Mouse (Mus musculus): Measurements from ENCODE around the gene Fastk. TPM values are rescaled to one million over a fixed set of nuclear protein-coding genes. Genes with fewer than 3 reads are reported as not detected.

The Fastk gene
- total and polyA plus RNA-seq, 2 experiments from 2014 or later = 97.9 to 174 TPM

DNA sequence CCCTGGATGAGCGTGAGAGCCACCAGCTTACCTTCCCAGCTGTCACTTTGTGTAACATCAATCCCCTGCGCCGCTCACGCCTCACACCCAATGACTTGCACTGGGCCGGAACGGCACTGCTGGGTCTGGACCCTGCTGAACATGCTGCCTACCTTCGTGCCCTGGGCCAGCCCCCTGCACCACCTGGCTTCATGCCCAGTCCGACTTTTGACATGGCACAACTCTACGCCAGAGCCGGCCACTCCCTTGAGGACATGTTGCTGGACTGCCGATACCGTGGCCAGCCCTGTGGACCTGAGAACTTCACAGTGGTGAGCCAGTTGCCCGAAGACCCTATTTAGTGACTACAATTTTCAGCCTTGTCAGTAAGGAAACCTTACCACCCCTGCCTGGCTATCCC, 31.1 kb downstream of the Fastk start:
- no peak for TF ChIP-seq CTCF (IDR thresholded peaks at IDR 0.05)
- H3K36me3 ChIP-seq (ENCODE audit: insufficient read depth, low read length) = no peaks in the 10 kb centered on the region; the same call in 1 of the 2 replicates
- no peak overlapping the region for H3K4me2 ChIP-seq (ENCODE audit: low read depth, low read length, poor library complexity, severe bottlenecking)
- H3K4me3 ChIP-seq (ENCODE audit: low read depth, low read length) = no peak overlapping the region
- no peak overlapping the region for H3K27ac ChIP-seq (ENCODE audit: low read depth, low read length)
- H3K9ac ChIP-seq (replicated peaks; ENCODE audit: low read length, poor library complexity, severe bottlenecking) = no peak overlapping the region
- H3K27me3 ChIP-seq (ENCODE audit: insufficient read depth, low read length) = no peaks in the 10 kb centered on the region
- DNase-seq (ENCODE audit: low spot score) (no peak), ATAC-seq (ENCODE audit: low FRiP score) (no peak)
- 85% methylated on average over 13 of the region's 13 CpGs for WGBS
- H3K4me1 ChIP-seq (ENCODE audit: insufficient read depth, low read length) = peaks cover 6% of the 10 kb centered on the region; the same call in 1 of the 2 replicates
- H3K9me3 ChIP-seq (ENCODE audit: low read length) = no peaks in the 10 kb centered on the region

DNA sequence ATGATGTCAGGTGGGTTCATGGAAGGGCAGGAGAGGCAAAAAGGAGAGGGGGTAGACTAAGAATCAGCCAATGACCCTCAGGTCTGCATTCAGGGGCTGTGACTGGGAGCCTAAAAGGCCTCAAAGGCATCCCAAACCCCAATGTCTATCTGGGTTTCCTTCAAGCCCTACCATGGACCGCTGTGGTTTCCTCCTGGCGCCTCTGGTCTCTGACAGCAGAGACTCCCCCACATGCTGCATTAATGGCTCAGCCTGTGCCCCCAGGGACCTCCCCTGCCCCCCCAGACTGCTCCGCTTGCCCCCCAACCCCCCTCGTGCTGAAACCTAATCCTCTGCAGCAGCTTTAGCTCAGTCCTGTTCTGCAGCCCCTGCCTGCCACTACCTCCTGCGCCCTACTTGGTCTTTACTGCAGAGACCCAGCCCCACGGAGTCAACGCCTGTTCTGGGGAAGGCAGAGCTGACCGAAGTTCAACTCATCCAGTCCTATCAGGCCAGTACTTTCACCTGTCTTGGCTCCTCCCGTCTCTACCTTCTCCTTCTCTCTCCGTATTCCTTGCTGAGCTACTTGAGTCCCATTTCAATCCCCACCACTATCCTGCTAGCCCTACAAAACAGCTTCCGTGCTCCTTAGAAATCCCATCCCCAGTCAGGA, 31.9 kb downstream of the Fastk start, which contains the start of gene Asic3:
Asic3 (plus strand) TSS at position 351 of the 652 bp plus-strand sequence.
- TF ChIP-seq CTCF (IDR thresholded peaks at IDR 0.05) = no peak
- Histone ChIP-seq H3K27me3 (ENCODE audit: insufficient read depth, low read length) (no peaks in the 10 kb centered on the region), H3K4me3 (ENCODE audit: low read depth, low read length) (no peak within 1 kb of the TSS), H3K9me3 (ENCODE audit: low read length) (no peaks in the 10 kb centered on the region), H3K4me1 (ENCODE audit: insufficient read depth, low read length) (peaks cover 6% of the 10 kb centered on the region; the same call in 1 of the 2 replicates), H3K36me3 (ENCODE audit: insufficient read depth, low read length) (no peaks in the 10 kb centered on the region; the same call in none of the 2 replicates), H3K27ac (ENCODE audit: low read depth, low read length) (no peak within 1 kb of the TSS), H3K4me2 (ENCODE audit: low read depth, low read length, poor library complexity, severe bottlenecking) (no peak within 1 kb of the TSS), H3K9ac (replicated peaks; ENCODE audit: low read length, poor library complexity, severe bottlenecking) (no peak within 1 kb of the TSS)
- ATAC-seq (ENCODE audit: low FRiP score) (no peak), DNase-seq (ENCODE audit: low spot score) (no peak)
- 51% methylated on average over 11 of the region's 11 CpGs for WGBS

DNA sequence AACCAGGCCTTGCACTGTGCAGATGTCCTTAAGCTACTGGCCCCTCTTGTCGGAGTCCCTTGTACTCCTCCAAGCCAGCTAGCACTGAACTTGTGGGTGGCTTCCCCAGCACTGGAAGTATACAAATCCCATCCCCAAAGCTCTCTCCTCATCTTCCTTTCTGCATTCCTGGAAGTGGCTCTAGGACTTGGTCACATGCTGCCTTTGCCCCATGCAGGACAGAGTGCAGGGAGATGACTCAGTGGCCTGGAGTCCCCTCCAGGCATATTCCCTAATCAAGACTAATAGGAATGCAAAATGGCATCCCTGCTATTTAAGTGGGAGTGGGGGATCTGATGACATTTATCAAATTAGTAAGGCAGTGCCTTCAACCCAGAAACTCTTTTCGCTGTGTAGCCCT, 33.0 kb downstream of the Fastk start:
- WGBS = 91% methylated on average over 2 of the region's 2 CpGs
- no peak for ATAC-seq (ENCODE audit: low FRiP score)

GRCm38 (mm10) chr5:24409466-24409865, 35.6 kb downstream of the Fastk start:
- 79% methylated on average over 2 of the region's 2 CpGs for WGBS
- peaks cover 5% of the 10 kb centered on the region; the same call in 1 of the 2 replicates for H3K36me3 ChIP-seq (ENCODE audit: insufficient read depth, low read length)
- ATAC-seq (ENCODE audit: low FRiP score) = no peak

More for the DNA sequence above, 33.0 kb downstream of the Fastk start:
- Histone ChIP-seq H3K4me2 (ENCODE audit: low read depth, low read length, poor library complexity, severe bottlenecking) (no peak overlapping the region), H3K36me3 (ENCODE audit: insufficient read depth, low read length) (no peaks in the 10 kb centered on the region; the same call in none of the 2 replicates), H3K27me3 (ENCODE audit: insufficient read depth, low read length) (no peaks in the 10 kb centered on the region), H3K9me3 (ENCODE audit: low read length) (no peaks in the 10 kb centered on the region), H3K9ac (replicated peaks; ENCODE audit: low read length, poor library complexity, severe bottlenecking) (no peak overlapping the region), H3K4me3 (ENCODE audit: low read depth, low read length) (no peak overlapping the region), H3K27ac (ENCODE audit: low read depth, low read length) (no peak overlapping the region), H3K4me1 (ENCODE audit: insufficient read depth, low read length) (peaks cover 6% of the 10 kb centered on the region; the same call in 1 of the 2 replicates)
- no peak for DNase-seq (ENCODE audit: low spot score)
- TF ChIP-seq CTCF (IDR thresholded peaks at IDR 0.05) = no peak

DNA sequence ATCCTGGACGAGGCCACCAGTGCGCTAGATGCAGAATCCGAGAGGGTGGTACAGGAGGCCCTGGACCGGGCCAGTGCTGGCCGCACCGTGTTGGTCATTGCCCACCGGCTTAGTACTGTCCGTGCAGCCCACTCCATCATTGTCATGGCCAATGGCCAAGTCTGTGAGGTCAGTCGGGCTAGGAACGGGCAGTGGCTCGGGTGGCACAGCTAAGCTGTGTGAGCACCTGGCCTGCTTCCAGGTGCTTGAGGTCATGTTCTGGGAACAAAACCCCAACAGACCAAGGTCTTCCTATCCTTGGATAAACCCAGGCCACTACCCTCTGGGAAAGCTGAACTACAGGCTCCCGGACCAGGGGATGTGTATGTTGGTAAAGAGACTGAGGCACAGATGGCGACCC, 36.4 kb downstream of the Fastk start:
- 92% methylated on average over 13 of the region's 13 CpGs for WGBS
- H3K27me3 ChIP-seq (ENCODE audit: insufficient read depth, low read length) = no peaks in the 10 kb centered on the region

More at GRCm38 (mm10) chr5:24409466-24409865, 35.6 kb downstream of the Fastk start:
- no peak overlapping the region for H3K27ac ChIP-seq (ENCODE audit: low read depth, low read length)
- H3K9ac ChIP-seq (replicated peaks; ENCODE audit: low read length, poor library complexity, severe bottlenecking) = no peak overlapping the region
- H3K4me3 ChIP-seq (ENCODE audit: low read depth, low read length) = no peak overlapping the region
- no peak overlapping the region for H3K4me2 ChIP-seq (ENCODE audit: low read depth, low read length, poor library complexity, severe bottlenecking)
- no peak for TF ChIP-seq CTCF (IDR thresholded peaks at IDR 0.05)
- no peaks in the 10 kb centered on the region for H3K27me3 ChIP-seq (ENCODE audit: insufficient read depth, low read length)
- H3K9me3 ChIP-seq (ENCODE audit: low read length) = no peaks in the 10 kb centered on the region
- no peak for DNase-seq (ENCODE audit: low spot score)
- no peaks in the 10 kb centered on the region for H3K4me1 ChIP-seq (ENCODE audit: insufficient read depth, low read length)

DNA sequence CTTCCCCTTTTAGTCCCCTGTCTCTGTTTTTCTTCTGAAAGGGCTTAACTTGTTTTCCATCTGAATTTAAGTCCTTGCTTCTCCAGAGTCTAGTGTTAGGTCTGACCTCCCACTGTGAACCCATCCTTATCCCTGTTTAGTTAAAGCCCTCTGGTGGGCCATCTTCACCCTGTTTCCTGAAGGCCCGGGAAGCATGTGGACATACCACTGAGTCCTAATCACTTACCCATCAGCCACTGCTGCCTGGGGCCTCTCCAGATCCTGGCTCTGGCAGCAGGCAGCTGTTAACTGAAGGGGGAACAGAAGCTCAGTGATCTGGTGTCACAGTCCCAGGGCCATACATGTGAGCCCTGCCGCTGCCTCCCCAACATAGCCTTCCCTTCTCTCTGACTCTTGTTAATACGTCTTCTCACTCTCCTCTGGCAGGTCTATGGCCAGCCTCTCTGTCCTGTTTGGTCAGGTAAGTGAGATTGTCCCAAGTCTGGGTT, 39.7 kb downstream of the Fastk start:
- TF ChIP-seq CTCF (IDR thresholded peaks at IDR 0.05) = no peak
- no peak overlapping the region for H3K4me2 ChIP-seq (ENCODE audit: low read depth, low read length, poor library complexity, severe bottlenecking)
- H3K4me3 ChIP-seq (ENCODE audit: low read depth, low read length) = no peak overlapping the region
- WGBS = 70% methylated on average over 3 of the region's 3 CpGs
- ATAC-seq (ENCODE audit: low FRiP score) (no peak), DNase-seq (ENCODE audit: low spot score) (no peak)
- H3K9ac ChIP-seq (replicated peaks; ENCODE audit: low read length, poor library complexity, severe bottlenecking) = no peak overlapping the region
- H3K4me1 ChIP-seq (ENCODE audit: insufficient read depth, low read length) = no peaks in the 10 kb centered on the region
- no peaks in the 10 kb centered on the region for H3K27me3 ChIP-seq (ENCODE audit: insufficient read depth, low read length)
- H3K27ac ChIP-seq (ENCODE audit: low read depth, low read length) = no peak overlapping the region
- peaks cover 24% of the 10 kb centered on the region for H3K36me3 ChIP-seq (ENCODE audit: insufficient read depth, low read length)
- H3K9me3 ChIP-seq (ENCODE audit: low read length) = no peaks in the 10 kb centered on the region

More for the DNA sequence above, 36.4 kb downstream of the Fastk start:
- H3K4me3 ChIP-seq (ENCODE audit: low read depth, low read length) = no peak overlapping the region
- H3K4me2 ChIP-seq (ENCODE audit: low read depth, low read length, poor library complexity, severe bottlenecking) = no peak overlapping the region
- ATAC-seq (ENCODE audit: low FRiP score) (no peak), DNase-seq (ENCODE audit: low spot score) (no peak)
- H3K36me3 ChIP-seq (ENCODE audit: insufficient read depth, low read length) = peaks cover 9% of the 10 kb centered on the region; the same call in 1 of the 2 replicates
- TF ChIP-seq CTCF (IDR thresholded peaks at IDR 0.05) = no peak
- H3K27ac ChIP-seq (ENCODE audit: low read depth, low read length) = no peak overlapping the region
- H3K4me1 ChIP-seq (ENCODE audit: insufficient read depth, low read length) = no peaks in the 10 kb centered on the region
- H3K9ac ChIP-seq (replicated peaks; ENCODE audit: low read length, poor library complexity, severe bottlenecking) = no peak overlapping the region
- no peaks in the 10 kb centered on the region for H3K9me3 ChIP-seq (ENCODE audit: low read length)
